Mouse (Mus musculus) lung, postnatal 0 days (tissue): ENCODE data around the gene Myo1h.

Experiments used
- CTCF ChIP-seq: IDR thresholded peaks from 2 replicates; pipeline ENCODE4 v1.5.1; 2016; ENCODE audit warnings: antibody characterized with exemption, mild to moderate bottlenecking
- EP300 ChIP-seq: IDR thresholded peaks from 2 replicates; pipeline ENCODE4 v1.6.1; 2016; ENCODE audit warnings: antibody characterized with exemption, mild to moderate bottlenecking, control low read depth

GRCm38 (mm10) chr5:114275991-114276390, 13.0 kb upstream of the Myo1h start:
- no peak for TF ChIP-seq EP300
- no peak for TF ChIP-seq CTCF
